Mouse (Mus musculus): ENCODE data around the gene Popdc2. TPM values are rescaled to one million over a fixed set of nuclear protein-coding genes. Genes with fewer than 3 reads are reported as not detected.

The Popdc2 gene
- total and polyA plus RNA-seq, 2 experiments from 2014 or later, result 675 to 982 TPM

- 0 out of 2 replicates have a peak overlapping the region, but pooled peaks have one; percentile 29 for H3K9ac ChIP-seq (replicated peaks; ENCODE audit: low read depth, low read length)
- ATAC-seq (ENCODE audit: insufficient read depth, low read depth) (peak; percentile 84), DNase-seq (ENCODE audit: low spot score) (peak; percentile 91)
- H3K4me1 ChIP-seq (ENCODE audit: control insufficient read depth, insufficient read depth), result peaks cover 27% of the 10 kb centered on the region
- H3K27ac ChIP-seq (ENCODE audit: low read depth), result peak overlapping the region; percentile 87
- WGBS, result 8% methylated on average over 7 of the region's 7 CpGs
- no peak overlapping the region for H3K4me2 ChIP-seq (ENCODE audit: low read depth, low read length)
- TF ChIP-seq CTCF (IDR thresholded peaks at IDR 0.05; ENCODE audit: low read depth), result no peak
- peak; percentile 100 for TF ChIP-seq EP300 (IDR thresholded peaks at IDR 0.05; ENCODE audit: low read depth)
- H3K36me3 ChIP-seq (replicated peaks; ENCODE audit: control insufficient read depth, insufficient read depth, low read length), result peaks cover 12% of the 10 kb centered on the region; the same call in 1 of the 2 replicates
- H3K9me3 ChIP-seq (replicated peaks; ENCODE audit: control insufficient read depth, low read length), result no peaks in the 10 kb centered on the region
- no peak overlapping the region for H3K4me3 ChIP-seq (ENCODE audit: low read depth, low read length)
- H3K27me3 ChIP-seq (ENCODE audit: control insufficient read depth, insufficient read depth, low read length), result no peaks in the 10 kb centered on the region
Measured at GRCm38 (mm10) chr16:38350361-38350855, 11.6 kb upstream of the Popdc2 start.

- H3K9ac ChIP-seq (replicated peaks; ENCODE audit: low read depth, low read length), result peak overlapping the region; percentile 30; the same call in 1 of the 2 replicates
- peaks cover 27% of the 10 kb centered on the region for H3K4me1 ChIP-seq (ENCODE audit: control insufficient read depth, insufficient read depth)
Measured at GRCm38 (mm10) chr16:38350939-38351338, 11.1 kb upstream of the Popdc2 start.

GRCm38 (mm10) chr16:38352031-38352430 is 10.0 kb upstream of the Popdc2 start:
- H3K27ac ChIP-seq (ENCODE audit: low read depth), result peak overlapping the region; percentile 87
- 26% methylated on average over 7 of the region's 7 CpGs for WGBS

More at GRCm38 (mm10) chr16:38350939-38351338, 11.1 kb upstream of the Popdc2 start:
- no peak overlapping the region for H3K4me2 ChIP-seq (ENCODE audit: low read depth, low read length)
- H3K27ac ChIP-seq (ENCODE audit: low read depth), result peak overlapping the region; percentile 87
- H3K36me3 ChIP-seq (replicated peaks; ENCODE audit: control insufficient read depth, insufficient read depth, low read length), result peaks cover 12% of the 10 kb centered on the region; the same call in 1 of the 2 replicates
- no peaks in the 10 kb centered on the region for H3K27me3 ChIP-seq (ENCODE audit: control insufficient read depth, insufficient read depth, low read length)
- H3K4me3 ChIP-seq (ENCODE audit: low read depth, low read length), result no peak overlapping the region
- TF ChIP-seq CTCF (IDR thresholded peaks at IDR 0.05; ENCODE audit: low read depth), result no peak
- no peak for TF ChIP-seq EP300 (IDR thresholded peaks at IDR 0.05; ENCODE audit: low read depth)
- H3K9me3 ChIP-seq (replicated peaks; ENCODE audit: control insufficient read depth, low read length), result no peaks in the 10 kb centered on the region
- 28% methylated on average over 6 of the region's 6 CpGs for WGBS
- ATAC-seq (ENCODE audit: insufficient read depth, low read depth) (peak; percentile 24; the same call in 1 of the 2 replicates), DNase-seq (ENCODE audit: low spot score) (no peak)

GRCm38 (mm10) chr16:38352851-38353250 is 9.2 kb upstream of the Popdc2 start:
- Histone ChIP-seq H3K9ac (replicated peaks; ENCODE audit: low read depth, low read length) (no peak overlapping the region), H3K4me1 (ENCODE audit: control insufficient read depth, insufficient read depth) (peaks cover 17% of the 10 kb centered on the region), H3K9me3 (replicated peaks; ENCODE audit: control insufficient read depth, low read length) (no peaks in the 10 kb centered on the region), H3K27ac (ENCODE audit: low read depth) (peak overlapping the region; percentile 48; the same call in 1 of the 2 replicates), H3K27me3 (ENCODE audit: control insufficient read depth, insufficient read depth, low read length) (no peaks in the 10 kb centered on the region), H3K4me3 (ENCODE audit: low read depth, low read length) (no peak overlapping the region), H3K36me3 (replicated peaks; ENCODE audit: control insufficient read depth, insufficient read depth, low read length) (peaks cover 12% of the 10 kb centered on the region; the same call in 1 of the 2 replicates), H3K4me2 (ENCODE audit: low read depth, low read length) (no peak overlapping the region)
- ATAC-seq (ENCODE audit: insufficient read depth, low read depth) (no peak), DNase-seq (ENCODE audit: low spot score) (no peak)
- no peak for TF ChIP-seq CTCF (IDR thresholded peaks at IDR 0.05; ENCODE audit: low read depth)
- TF ChIP-seq EP300 (IDR thresholded peaks at IDR 0.05; ENCODE audit: low read depth), result no peak

More at GRCm38 (mm10) chr16:38352031-38352430, 10.0 kb upstream of the Popdc2 start:
- H3K4me2 ChIP-seq (ENCODE audit: low read depth, low read length), result peak overlapping the region; percentile 19
- peaks cover 12% of the 10 kb centered on the region; the same call in 1 of the 2 replicates for H3K36me3 ChIP-seq (replicated peaks; ENCODE audit: control insufficient read depth, insufficient read depth, low read length)
- no peak for TF ChIP-seq EP300 (IDR thresholded peaks at IDR 0.05; ENCODE audit: low read depth)
- no peak for TF ChIP-seq CTCF (IDR thresholded peaks at IDR 0.05; ENCODE audit: low read depth)
- no peaks in the 10 kb centered on the region for H3K27me3 ChIP-seq (ENCODE audit: control insufficient read depth, insufficient read depth, low read length)
- ATAC-seq (ENCODE audit: insufficient read depth, low read depth) (peak; percentile 7; the same call in 1 of the 2 replicates), DNase-seq (ENCODE audit: low spot score) (no peak)
- H3K4me1 ChIP-seq (ENCODE audit: control insufficient read depth, insufficient read depth), result peaks cover 22% of the 10 kb centered on the region
- peak overlapping the region; percentile 25; the same call in 1 of the 2 replicates for H3K9ac ChIP-seq (replicated peaks; ENCODE audit: low read depth, low read length)
- no peak overlapping the region for H3K4me3 ChIP-seq (ENCODE audit: low read depth, low read length)
- H3K9me3 ChIP-seq (replicated peaks; ENCODE audit: control insufficient read depth, low read length), result no peaks in the 10 kb centered on the region

GRCm38 (mm10) chr16:38353642-38354041 is 8.4 kb upstream of the Popdc2 start:
- Histone ChIP-seq H3K27ac (ENCODE audit: low read depth) (peak overlapping the region; percentile 43), H3K4me1 (ENCODE audit: control insufficient read depth, insufficient read depth) (peaks cover 11% of the 10 kb centered on the region), H3K36me3 (replicated peaks; ENCODE audit: control insufficient read depth, insufficient read depth, low read length) (peaks cover 12% of the 10 kb centered on the region; the same call in 1 of the 2 replicates), H3K9me3 (replicated peaks; ENCODE audit: control insufficient read depth, low read length) (no peaks in the 10 kb centered on the region), H3K27me3 (ENCODE audit: control insufficient read depth, insufficient read depth, low read length) (no peaks in the 10 kb centered on the region), H3K4me2 (ENCODE audit: low read depth, low read length) (no peak overlapping the region), H3K9ac (replicated peaks; ENCODE audit: low read depth, low read length) (no peak overlapping the region), H3K4me3 (ENCODE audit: low read depth, low read length) (no peak overlapping the region)
- no peak for DNase-seq (ENCODE audit: low spot score)
- no peak for TF ChIP-seq CTCF (IDR thresholded peaks at IDR 0.05; ENCODE audit: low read depth)
- no peak for TF ChIP-seq EP300 (IDR thresholded peaks at IDR 0.05; ENCODE audit: low read depth)
- WGBS, result 57% methylated on average over 2 of the region's 2 CpGs
- no peak for ATAC-seq (ENCODE audit: insufficient read depth, low read depth)

Measured in heart, postnatal 0 days (tissue).